Mouse (Mus musculus) lung, embryonic 14.5 days (tissue): ENCODE results near the gene Pianp. TPM values are rescaled to one million over a fixed set of nuclear protein-coding genes. Genes with fewer than 3 reads are reported as not detected.

ENCODE experiments used
- ATAC-seq: fragments of 200-750 bp; cut with Nextera tagmentation; 2 replicates; pipeline ENCODE4 v1.8.0; 2017; ENCODE audit warnings: mild to moderate bottlenecking, moderate TSS enrichment, moderate library complexity; ENCODE audit not compliant: insufficient read depth
- DNase-seq: peaks from one replicate; pipeline ENCODE4 v3.0.0-alpha.2; 2015
- H3K27ac ChIP-seq: fragments of 300-500 bp; sonication (generic); 2 replicates; pipeline ENCODE4 v1.5.1; 2014; ENCODE audit warnings: low read depth, mild to moderate bottlenecking, moderate library complexity
- H3K27me3 ChIP-seq: fragments of 300-500 bp; sonication (generic); 2 replicates; pipeline ENCODE4 v1.6.1; 2014; ENCODE audit warnings: low read length, control low read depth; ENCODE audit not compliant: insufficient read depth
- H3K36me3 ChIP-seq: fragments of 300-500 bp; sonication (generic); 2 replicates; pipeline ENCODE4 v1.6.1; 2014; ENCODE audit warnings: control low read depth; ENCODE audit not compliant: insufficient read depth
- H3K4me1 ChIP-seq: fragments of 300-500 bp; sonication (generic); 2 replicates; pipeline ENCODE4 v1.6.1; 2014; ENCODE audit warnings: antibody characterized with exemption, control low read depth; ENCODE audit not compliant: insufficient read depth
- H3K4me2 ChIP-seq: fragments of 300-500 bp; sonication (generic); 2 replicates; pipeline ENCODE4 v1.6.1; 2014; ENCODE audit warnings: mild to moderate bottlenecking
- H3K4me3 ChIP-seq: fragments of 300-500 bp; sonication (generic); 2 replicates; pipeline ENCODE4 v1.5.1; 2014; ENCODE audit warnings: low read depth, low read length
- H3K9ac ChIP-seq: fragments of 300-500 bp; sonication (generic); 2 replicates; pipeline ENCODE4 v1.6.1; 2014
- H3K9me3 ChIP-seq: fragments of 300-500 bp; sonication (generic); 2 replicates; pipeline ENCODE4 v1.6.1; 2016; ENCODE audit warnings: low read depth, low read length, control low read depth
- CTCF ChIP-seq: IDR thresholded peaks from 2 replicates; pipeline ENCODE4 v1.5.1; 2016; ENCODE audit warnings: antibody characterized with exemption, low read depth
- WGBS: fragments of 180-500 bp; shearing (Covaris S2); extraction: QIAGEN DNeasy Blood & Tissue Kit; methylation state at CpG from one replicate; pipeline ENCODE4 v1.1.7; 2014; 5-methylcytosine and 5-hydroxymethylcytosine counted together
- polyA plus RNA-seq: library from polyadenylated mRNA; unstranded; fragments of >200 nt; fragmentation: Nextera tagmentation; extraction: Ambion mirVana; gene quantifications from 2 replicates; pipeline ENCODE4 v1.2.1, GENCODE M21; 2014

The Pianp gene
- polyA plus RNA-seq, result 0.39 and 0.59 TPM in 2 replicates

DNA sequence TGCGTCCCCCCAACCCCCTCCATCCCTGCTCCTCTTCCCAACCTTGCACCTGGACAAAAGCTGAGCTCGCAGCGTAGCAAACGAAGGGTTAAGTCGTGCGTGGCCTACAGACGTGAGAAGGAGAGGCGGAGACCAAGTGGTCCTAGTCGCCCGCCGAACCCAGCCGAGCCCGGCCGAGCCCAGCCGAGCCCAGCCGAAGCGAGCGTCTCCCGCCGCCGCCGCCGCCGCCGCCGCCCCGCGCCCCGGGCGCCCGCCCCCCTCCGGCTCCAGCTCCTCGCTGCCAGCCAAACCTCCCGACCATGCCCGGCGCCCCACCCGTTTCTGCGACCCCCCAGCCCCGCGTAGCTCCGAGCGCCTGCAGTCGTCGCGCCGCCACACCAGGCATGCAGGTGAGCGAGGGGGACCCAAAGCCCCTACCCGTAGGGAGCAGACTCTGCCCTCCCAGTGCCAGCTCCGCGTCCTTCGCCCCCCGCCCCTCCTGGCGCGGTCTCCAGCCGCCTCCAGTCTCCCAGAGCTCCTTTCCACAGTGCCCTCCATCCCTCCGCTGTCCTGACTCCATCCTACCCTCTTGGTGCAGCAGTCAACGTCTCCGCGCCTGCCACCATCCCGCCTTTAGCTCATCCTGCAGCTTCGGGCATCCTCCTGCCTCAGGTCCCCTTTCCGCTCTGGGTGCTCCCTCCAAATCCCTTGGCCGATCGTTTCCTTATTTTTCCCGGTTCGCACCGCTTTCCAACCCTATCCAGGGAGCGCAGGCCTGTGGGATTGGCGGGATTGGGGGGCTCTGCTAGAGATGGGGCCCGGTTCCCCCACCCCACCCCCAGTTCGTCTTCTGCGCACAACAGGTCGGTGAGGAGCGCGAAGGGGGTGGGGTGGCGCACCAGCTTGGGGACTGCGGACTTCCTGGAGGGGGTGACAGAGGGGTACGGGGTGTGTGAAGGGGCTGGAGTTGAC lies at the start of gene Pianp:
Gene Pianp (plus strand): TSS at position 144 of the 951 bp plus-strand sequence.
- peak; percentile 85 for DNase-seq
- Histone ChIP-seq H3K4me1 (no peaks in the 10 kb centered on the region), H3K4me3 (peak within 1 kb of the TSS; percentile 54), H3K9ac (peak within 1 kb of the TSS; percentile 53), H3K27ac (no peak within 1 kb of the TSS), H3K9me3 (no peaks in the 10 kb centered on the region), H3K36me3 (no peaks in the 10 kb centered on the region), H3K4me2 (peak within 1 kb of the TSS; percentile 100), H3K27me3 (peaks cover 86% of the 10 kb centered on the region)
- peak; percentile 83 for ATAC-seq
- TF ChIP-seq CTCF, result no peak
- WGBS, result 1% methylated on average over 65 of the region's 78 CpGs

DNA sequence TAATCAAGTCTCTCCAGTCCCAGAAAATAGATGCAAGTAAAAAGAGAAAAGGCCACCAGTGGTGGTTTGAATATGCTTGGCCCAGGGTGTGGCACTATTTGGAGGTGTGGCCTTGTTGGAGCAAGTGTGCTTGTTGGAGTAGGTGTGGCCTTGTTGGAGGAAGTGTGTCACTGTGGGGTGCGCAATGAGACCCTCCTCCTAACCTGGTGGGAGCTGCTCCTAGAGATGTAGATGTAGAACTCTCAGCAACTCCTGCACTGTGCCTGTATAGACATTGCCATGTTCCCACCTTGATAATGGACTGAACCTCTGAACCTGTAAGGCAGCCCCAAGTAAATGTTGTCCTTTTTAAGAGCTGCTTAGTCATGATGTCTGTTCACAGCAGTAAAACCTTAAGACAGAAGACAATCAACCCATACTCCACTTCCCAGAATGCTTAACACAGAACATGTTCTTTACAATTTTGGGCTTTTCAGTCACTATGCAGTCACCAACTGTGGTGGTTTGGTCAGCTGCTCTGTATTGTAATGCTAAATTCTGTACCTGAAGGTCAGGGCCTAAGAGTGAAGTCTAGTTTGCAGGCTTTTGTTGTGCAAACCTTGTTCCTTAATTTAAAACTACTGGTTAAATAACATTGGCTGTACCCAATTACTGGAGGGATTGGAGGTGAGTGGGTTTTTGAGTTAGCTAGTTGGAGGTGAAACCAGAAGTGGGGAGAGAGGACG lies 42.3 kb upstream of the Pianp start:
- H3K27me3 ChIP-seq, result no peaks in the 10 kb centered on the region
- H3K4me1 ChIP-seq, result no peaks in the 10 kb centered on the region
- H3K27ac ChIP-seq, result no peak overlapping the region
- H3K9ac ChIP-seq, result no peak overlapping the region
- H3K36me3 ChIP-seq, result peaks cover 25% of the 10 kb centered on the region
- 88% methylated on average over 2 of the region's 2 CpGs for WGBS
- H3K4me2 ChIP-seq, result no peak overlapping the region
- no peak for DNase-seq
- ATAC-seq, result peak; percentile 28; the same call in 1 of the 2 replicates
- H3K9me3 ChIP-seq, result no peaks in the 10 kb centered on the region
- TF ChIP-seq CTCF, result no peak
- H3K4me3 ChIP-seq, result no peak overlapping the region

DNA sequence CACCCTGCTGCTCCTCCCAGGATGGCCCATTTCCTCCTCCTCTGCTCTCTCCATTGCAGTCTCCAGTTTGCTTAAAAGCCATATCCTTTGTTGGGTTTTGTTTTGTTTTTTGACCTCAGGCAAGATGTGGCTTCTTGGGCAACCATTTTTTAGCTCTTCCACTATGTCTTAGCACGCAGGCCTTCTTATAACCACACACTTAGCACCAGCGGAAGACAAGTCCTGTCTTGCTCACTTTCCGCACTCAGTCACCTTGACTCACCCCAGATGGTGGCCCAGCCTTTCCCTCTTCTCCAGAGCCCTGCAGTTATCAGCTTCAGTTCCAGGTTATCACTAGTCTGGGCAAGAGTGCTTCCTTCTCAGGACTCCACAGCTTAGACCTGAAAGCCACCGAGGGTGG lies 41.3 kb upstream of the Pianp start:
- DNase-seq (no peak), ATAC-seq (no peak; the same call in 1 of the 2 replicates)
- Histone ChIP-seq H3K4me2 (no peak overlapping the region), H3K36me3 (peaks cover 36% of the 10 kb centered on the region), H3K9ac (no peak overlapping the region), H3K4me1 (no peaks in the 10 kb centered on the region), H3K9me3 (no peaks in the 10 kb centered on the region), H3K27ac (no peak overlapping the region), H3K27me3 (no peaks in the 10 kb centered on the region), H3K4me3 (no peak overlapping the region)
- no peak for TF ChIP-seq CTCF
- 90% methylated on average over 4 of the region's 4 CpGs for WGBS

GRCm38 (mm10) chr6:124958127-124958526 lies 38.4 kb upstream of the Pianp start:
- no peaks in the 10 kb centered on the region for H3K9me3 ChIP-seq
- H3K36me3 ChIP-seq, result peaks cover 57% of the 10 kb centered on the region
- no peak for TF ChIP-seq CTCF
- H3K27ac ChIP-seq, result no peak overlapping the region
- no peak overlapping the region for H3K4me3 ChIP-seq
- no peaks in the 10 kb centered on the region for H3K27me3 ChIP-seq
- ATAC-seq, result no peak
- H3K4me1 ChIP-seq, result no peaks in the 10 kb centered on the region
- no peak overlapping the region for H3K4me2 ChIP-seq
- 82% methylated on average over 3 of the region's 3 CpGs for WGBS
- H3K9ac ChIP-seq, result no peak overlapping the region
- DNase-seq, result no peak

GRCm38 (mm10) chr6:124959960-124960359 lies 36.5 kb upstream of the Pianp start:
- Histone ChIP-seq H3K27ac (no peak overlapping the region), H3K9ac (no peak overlapping the region), H3K4me3 (no peak overlapping the region), H3K27me3 (no peaks in the 10 kb centered on the region), H3K9me3 (no peaks in the 10 kb centered on the region), H3K4me1 (0 out of 2 replicates have a peak, but pooled peaks cover 2% of the 10 kb centered on the region), H3K4me2 (no peak overlapping the region), H3K36me3 (peaks cover 57% of the 10 kb centered on the region)
- TF ChIP-seq CTCF, result no peak
- ATAC-seq, result no peak
- no peak for DNase-seq
- 94% methylated on average over 13 of the region's 13 CpGs for WGBS

- no peak for TF ChIP-seq CTCF
- Histone ChIP-seq H3K27ac (no peak overlapping the region), H3K9ac (no peak overlapping the region), H3K4me3 (no peak overlapping the region), H3K9me3 (no peaks in the 10 kb centered on the region), H3K4me2 (no peak overlapping the region), H3K4me1 (peaks cover 2% of the 10 kb centered on the region; the same call in 1 of the 2 replicates), H3K36me3 (peaks cover 53% of the 10 kb centered on the region), H3K27me3 (no peaks in the 10 kb centered on the region)
- WGBS, result 91% methylated on average over 12 of the region's 12 CpGs
- ATAC-seq, result no peak
- DNase-seq, result no peak
These were observed 35.5 kb upstream of the Pianp start for GRCm38 (mm10) chr6:124961021-124961420.

DNA sequence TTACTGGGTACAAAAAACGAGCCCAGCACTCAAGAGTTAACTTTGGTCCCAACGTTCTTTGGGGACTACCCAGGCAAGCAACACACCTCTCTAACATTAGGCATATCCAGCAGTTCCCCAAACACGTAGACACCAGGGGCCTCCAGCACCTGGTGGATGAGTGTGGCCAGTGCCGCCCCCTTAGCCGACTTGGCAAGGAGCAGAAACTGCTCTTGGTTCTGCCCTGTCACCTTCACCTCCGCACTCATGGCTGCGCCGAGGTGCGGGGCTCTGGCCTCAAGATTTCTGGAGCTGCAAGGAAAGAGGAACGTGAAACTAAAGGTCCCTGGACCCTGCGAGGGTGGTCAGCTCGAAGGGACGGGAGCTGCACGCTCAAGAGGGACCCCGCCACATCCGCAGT lies 31.9 kb upstream of the Pianp start:
- 0 out of 2 replicates have a peak, but pooled peaks have one; percentile 12 for TF ChIP-seq CTCF
- H3K4me1 ChIP-seq, result peaks cover 8% of the 10 kb centered on the region; the same call in 1 of the 2 replicates
- peak overlapping the region; percentile 75 for H3K4me2 ChIP-seq
- DNase-seq, result no peak
- H3K36me3 ChIP-seq, result peaks cover 32% of the 10 kb centered on the region
- no peaks in the 10 kb centered on the region; the same call in 1 of the 2 replicates for H3K9me3 ChIP-seq
- ATAC-seq, result no peak; the same call in 1 of the 2 replicates
- no peaks in the 10 kb centered on the region for H3K27me3 ChIP-seq
- peak overlapping the region; percentile 65 for H3K4me3 ChIP-seq
- peak overlapping the region; percentile 74 for H3K9ac ChIP-seq
- 26% methylated on average over 16 of the region's 16 CpGs for WGBS
- peak overlapping the region; percentile 88 for H3K27ac ChIP-seq
